Mouse (Mus musculus): Measurements from ENCODE around the gene Arap1.

GRCm38 (mm10) chr7:101419013-101419770 lies 71.3 kb downstream of the Arap1 start:
- TF ChIP-seq ELF1 (IDR thresholded peaks at IDR 0.05; ENCODE audit: low read depth, low read length): no peak
- TF ChIP-seq POLR2A (IDR thresholded peaks at IDR 0.05; ENCODE audit: low read depth, low read length): no peak
- TF ChIP-seq EP300 (IDR thresholded peaks at IDR 0.05; ENCODE audit: low read length): no peak
- TF ChIP-seq MAFK (IDR thresholded peaks at IDR 0.05; ENCODE audit: insufficient replicate concordance, low read length): no peak
- TF ChIP-seq MAZ (IDR thresholded peaks at IDR 0.05; ENCODE audit: low read depth, low read length): no peak
- TF ChIP-seq UBTF (IDR thresholded peaks at IDR 0.05; ENCODE audit: low read depth, low read length): no peak
- TF ChIP-seq PAX5 (IDR thresholded peaks at IDR 0.05; ENCODE audit: low read length): no peak
- no peak for TF ChIP-seq RCOR1 (conservative IDR thresholded peaks at IDR 0.05; ENCODE audit: low read depth, low read length)
- no peak for TF ChIP-seq CTCF (conservative IDR thresholded peaks at IDR 0.05 in 1 of 2, IDR thresholded peaks at IDR 0.05 in 1 of 2; ENCODE audit: low read depth in 2 of 2, low read length in 2 of 2)
- no peak for TF ChIP-seq ZMIZ1 (IDR thresholded peaks at IDR 0.05; ENCODE audit: low read depth, low read length)
- TF ChIP-seq TBP (conservative IDR thresholded peaks at IDR 0.05; ENCODE audit: low read depth, low read length): no peak
- no peak for TF ChIP-seq MAX (IDR thresholded peaks at IDR 0.05; ENCODE audit: low read length)
- no peak for TF ChIP-seq SIN3A (IDR thresholded peaks at IDR 0.05; ENCODE audit: low read length)

Data from CH12.LX (cell line).